Mouse (Mus musculus) megakaryocyte, embryonic 14.5 days (primary cell): Measurements from ENCODE around the gene Gm20604.

Experiments
- FLI1 ChIP-seq: IDR thresholded peaks from 2 replicates; pipeline ENCODE4 v1.6.1; 2012; ENCODE audit warnings: low read length, inconsistent platforms, mixed read lengths
- GATA1 ChIP-seq: IDR thresholded peaks from 3 replicates; pipeline ENCODE4 v1.6.1; 2012; ENCODE audit warnings: mixed read lengths, low read length, inconsistent platforms, borderline replicate concordance

- TF ChIP-seq GATA1: no peak
- TF ChIP-seq FLI1: no peak
These were observed 44.4 kb downstream of the Gm20604 start for GRCm38 (mm10) chr12:102714116-102714515.
